Mouse (Mus musculus): Measurements from ENCODE around the gene Sod2. TPM values are rescaled to one million over a fixed set of nuclear protein-coding genes. Genes with fewer than 3 reads are reported as not detected.
"Not testable (repeated sequence)": the region's sequence is repeated elsewhere in the genome, so short reads cannot be mapped to it uniquely, and the experiment has no call there.

Sod2 gene
- total RNA-seq, 2 experiments from 2014 or later: 1,031 to 1,107 TPM

- DNase-seq: peak; percentile 58 to 75
These were observed 3.2 kb downstream of the Sod2 start for GRCm38 (mm10) chr17:13009887-13010286.

GRCm38 (mm10) chr17:13013316-13013715, 6.7 kb downstream of the Sod2 start:
- DNase-seq: no peak

GRCm38 (mm10) chr17:13036627-13037192, 30.1 kb downstream of the Sod2 start:
- DNase-seq: not testable (repeated sequence)

- DNase-seq: peak; percentile 41 to 62
These were observed 37.4 kb downstream of the Sod2 start for GRCm38 (mm10) chr17:13043846-13044673.

GRCm38 (mm10) chr17:13052124-13052813, 45.6 kb downstream of the Sod2 start, which contains the start of gene Gpr31b:
TSS of gene Gpr31b (minus strand) at chr17:13052296.
- DNase-seq: peak; percentile 12 to 53

- DNase-seq: not testable (repeated sequence)
These were observed 54.2 kb downstream of the Sod2 start, which contains the start of gene Tcp10b for GRCm38 (mm10) chr17:13060804-13061203. TSS of gene Tcp10b (plus strand) at chr17:13061104.

- not testable (repeated sequence) for DNase-seq
These were observed 56.2 kb downstream of the Sod2 start for GRCm38 (mm10) chr17:13062882-13063281.

- DNase-seq: not testable (repeated sequence)
These were observed 61.3 kb downstream of the Sod2 start for GRCm38 (mm10) chr17:13067864-13068385.

GRCm38 (mm10) chr17:13069227-13069626, 62.6 kb downstream of the Sod2 start:
- DNase-seq: not testable (repeated sequence)

Other genes starting within 250 kb of the Sod2 start
- gene Igf2r, start 237.2 kb upstream of the Sod2 start, total RNA-seq (2021): 100 to 1,000 TPM; 111 to 115 TPM
- gene Mas1, start 138.7 kb upstream of the Sod2 start, total RNA-seq (2021): under 1 TPM; 0.46 to 0.60 TPM
- gene Mrgprh, start 130.8 kb upstream of the Sod2 start, total RNA-seq (2021): 1 to 10 TPM; 6.0 to 7.0 TPM
- under 1 TPM; 0.18 to 0.74 TPM for gene Pnldc1, start 96.6 kb upstream of the Sod2 start, total RNA-seq (2021)
- gene Tcp1, start 91.1 kb upstream of the Sod2 start, total RNA-seq (2021): 100 to 1,000 TPM; 191 to 206 TPM
- gene Mrpl18, start 90.5 kb upstream of the Sod2 start, total RNA-seq (2021): 100 to 1,000 TPM; 163 to 179 TPM
- gene Acat3, start 66.2 kb upstream of the Sod2 start, total RNA-seq (2021): not detected
- 10 to 100 TPM in 1 of 2 experiments, 1 to 10 TPM in 1; 6.1 to 13.0 TPM for gene Acat2, start 46.1 kb upstream of the Sod2 start, total RNA-seq (2021)
- gene Wtap, start 12.7 kb upstream of the Sod2 start, total RNA-seq (2021): 10 to 100 TPM; 30.2 to 34.1 TPM
- gene Gpr31b, start 45.5 kb downstream of the Sod2 start, total RNA-seq (2021): under 1 TPM in 1 of 2 experiments, not detected in 1; 0.32 TPM
- not detected for gene Tcp10b, start 54.3 kb downstream of the Sod2 start, total RNA-seq (2021)
- gene Unc93a, start 125.0 kb downstream of the Sod2 start, total RNA-seq (2021): not detected
- gene Smok2a, start 214.3 kb downstream of the Sod2 start, total RNA-seq (2021): not detected
- not detected for gene Smok2b, start 223.4 kb downstream of the Sod2 start, total RNA-seq (2021)

All from heart, adult 18-20 months (tissue).